In the genomic region with DNA sequence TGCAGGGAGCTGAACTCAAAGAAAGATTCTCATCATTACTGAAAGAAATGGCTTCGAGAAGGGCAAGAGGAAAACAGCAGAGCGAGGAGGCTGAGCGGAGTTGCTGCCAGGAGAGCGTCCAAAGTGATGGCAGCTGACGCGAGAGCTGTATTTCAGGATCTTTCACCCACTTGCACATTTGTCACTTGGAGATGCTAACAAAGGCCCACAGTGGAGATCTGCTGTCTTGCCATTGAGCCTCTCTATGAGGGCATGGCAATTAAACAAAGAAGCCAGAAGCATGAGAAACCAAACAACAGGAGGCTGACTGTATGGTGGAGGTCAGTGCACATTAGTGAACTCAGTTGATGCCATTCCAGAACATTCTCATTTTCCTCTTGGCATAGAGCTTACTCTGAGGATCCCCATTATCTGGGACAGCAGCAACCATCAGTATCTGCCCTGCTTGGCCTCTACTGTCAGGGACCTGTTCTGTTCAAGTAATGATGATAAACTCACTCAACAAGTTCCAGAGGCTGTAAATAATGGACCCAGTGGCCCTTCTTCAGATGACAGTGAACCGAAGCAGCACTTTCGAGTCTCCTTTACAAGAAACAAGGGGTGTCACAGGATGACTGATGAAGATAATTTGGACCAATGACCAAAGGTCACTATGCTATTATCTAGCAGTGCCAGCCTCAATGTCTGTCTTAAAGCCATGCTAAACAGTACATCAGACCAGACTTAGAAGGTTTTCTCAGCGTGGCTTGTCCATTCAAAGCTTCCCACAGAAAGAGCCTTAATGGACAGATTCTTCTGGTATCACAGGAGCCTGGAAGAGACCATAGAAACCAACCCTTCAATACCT, we compare ENCODE assay signal across 17 mouse cellular contexts. TPM values are rescaled to one million over a fixed set of nuclear protein-coding genes. Genes with fewer than 3 reads are reported as not detected.
DNase-seq lines count a peak whose midpoint lies in the region; ATAC-seq and TF ChIP-seq lines count a peak whose summit lies in the region.
"Had no signal": no experiment of that assay in that cellular context is flagged by ENCODE, and none has a peak within 500 bp of the region (broad histone marks: within the 10 kb centered on the region; RNA-seq: fewer than 3 reads in every experiment).

No protein-coding gene starts in this region.

- H3K4me1 ChIP-seq in forebrain, embryonic 13.5 days: peaks cover 26% of the 10 kb centered on the region
- H3K4me1 ChIP-seq in forebrain, embryonic 10.5 days: peaks cover 7% of the 10 kb centered on the region
- no peaks in the 10 kb centered on the region for H3K4me1 ChIP-seq in midbrain, postnatal 0 days (ENCODE audit: insufficient read depth, low read length)
- H3K4me1 ChIP-seq in midbrain, embryonic 13.5 days (replicated peaks): peaks cover 6% of the 10 kb centered on the region; the same call in 1 of the 2 replicates
- no peaks in the 10 kb centered on the region for H3K4me1 ChIP-seq in hindbrain, embryonic 16.5 days (ENCODE audit: control insufficient read depth, insufficient read depth, low read depth, low read length)
- H3K4me1 ChIP-seq: liver, embryonic 12.5 days had no signal

- ATAC-seq in forebrain, embryonic 13.5 days: no peak; the same call in 1 of the 2 replicates
- no peak for ATAC-seq in midbrain, postnatal 0 days (ENCODE audit: low FRiP score)
- no peak for ATAC-seq in midbrain, embryonic 13.5 days
- peak; percentile 79 for ATAC-seq in hindbrain, embryonic 16.5 days
- ATAC-seq: liver, embryonic 12.5 days; midbrain, embryonic 16.5 days had no signal

- no peak for TF ChIP-seq CTCF in midbrain, postnatal 0 days (IDR thresholded peaks at IDR 0.05)

- H3K9me3 ChIP-seq in forebrain, embryonic 13.5 days (replicated peaks): no peaks in the 10 kb centered on the region
- no peaks in the 10 kb centered on the region for H3K9me3 ChIP-seq in forebrain, embryonic 10.5 days
- no peaks in the 10 kb centered on the region for H3K9me3 ChIP-seq in midbrain, postnatal 0 days (ENCODE audit: low read length)
- no peaks in the 10 kb centered on the region for H3K9me3 ChIP-seq in midbrain, embryonic 13.5 days
- H3K9me3 ChIP-seq in hindbrain, embryonic 16.5 days (ENCODE audit: control insufficient read depth, low read length): no peaks in the 10 kb centered on the region
- H3K9me3 ChIP-seq: liver, embryonic 12.5 days had no signal

- no peak overlapping the region for H3K9ac ChIP-seq in forebrain, embryonic 13.5 days
- H3K9ac ChIP-seq in midbrain, postnatal 0 days (replicated peaks; ENCODE audit: low read length, poor library complexity, severe bottlenecking): no peak overlapping the region
- no peak overlapping the region for H3K9ac ChIP-seq in midbrain, embryonic 13.5 days (replicated peaks)
- H3K9ac ChIP-seq in hindbrain, embryonic 16.5 days (ENCODE audit: low read depth, low read length): no peak overlapping the region
- H3K9ac ChIP-seq: liver, embryonic 12.5 days had no signal

- H3K4me2 ChIP-seq in forebrain, embryonic 13.5 days: no peak overlapping the region
- H3K4me2 ChIP-seq in midbrain, postnatal 0 days (ENCODE audit: low read depth, low read length, poor library complexity, severe bottlenecking): no peak overlapping the region
- H3K4me2 ChIP-seq in midbrain, embryonic 13.5 days (replicated peaks): no peak overlapping the region
- no peak overlapping the region for H3K4me2 ChIP-seq in hindbrain, embryonic 16.5 days (ENCODE audit: low read length)
- H3K4me2 ChIP-seq: liver, embryonic 12.5 days had no signal

- H3K27ac ChIP-seq in forebrain, embryonic 13.5 days: peak overlapping the region; percentile 84
- H3K27ac ChIP-seq in forebrain, embryonic 10.5 days: no peak overlapping the region
- no peak overlapping the region for H3K27ac ChIP-seq in midbrain, postnatal 0 days (ENCODE audit: low read depth, low read length)
- no peak overlapping the region for H3K27ac ChIP-seq in midbrain, embryonic 13.5 days
- peak overlapping the region; percentile 3; the same call in 1 of the 2 replicates for H3K27ac ChIP-seq in hindbrain, embryonic 16.5 days (ENCODE audit: low read depth, low read length)
- H3K27ac ChIP-seq: liver, embryonic 12.5 days had no signal

- no peak for DNase-seq in forebrain, embryonic 10.5 days (ENCODE audit: extremely low spot score, low spot score)
- DNase-seq in midbrain, postnatal 0 days (ENCODE audit: low spot score): peak; percentile 55
- peak; percentile 34 for DNase-seq in right cerebral cortex, postnatal 14 days
- no peak for DNase-seq in adrenal gland, postnatal 25 days
- DNase-seq in urinary bladder, adult 2 months (ENCODE audit: low spot score): no peak
- DNase-seq: cerebellum, postnatal 25 days; heart, postnatal 10 days; lung, postnatal 4 days had no signal

- no peaks in the 10 kb centered on the region for H3K27me3 ChIP-seq in forebrain, embryonic 13.5 days
- no peaks in the 10 kb centered on the region for H3K27me3 ChIP-seq in forebrain, embryonic 10.5 days (ENCODE audit: poor library complexity, severe bottlenecking)
- H3K27me3 ChIP-seq in midbrain, postnatal 0 days (ENCODE audit: insufficient read depth, low read length): no peaks in the 10 kb centered on the region
- no peaks in the 10 kb centered on the region for H3K27me3 ChIP-seq in midbrain, embryonic 13.5 days
- no peaks in the 10 kb centered on the region for H3K27me3 ChIP-seq in hindbrain, embryonic 16.5 days (replicated peaks; ENCODE audit: control insufficient read depth, insufficient read depth, low read length)
- H3K27me3 ChIP-seq: liver, embryonic 12.5 days had no signal

- 80% methylated on average over 9 of the region's 9 CpGs for WGBS in forebrain, embryonic 13.5 days
- WGBS in forebrain, embryonic 10.5 days: 90% methylated on average over 9 of the region's 9 CpGs
- WGBS in midbrain, postnatal 0 days: 79% methylated on average over 9 of the region's 9 CpGs
- WGBS in midbrain, embryonic 13.5 days: 78% methylated on average over 9 of the region's 9 CpGs
- WGBS in hindbrain, embryonic 16.5 days: 34% methylated on average over 9 of the region's 9 CpGs

- no peak overlapping the region for H3K4me3 ChIP-seq in forebrain, embryonic 13.5 days
- H3K4me3 ChIP-seq in forebrain, embryonic 10.5 days: no peak overlapping the region
- no peak overlapping the region for H3K4me3 ChIP-seq in midbrain, postnatal 0 days (ENCODE audit: low read depth, low read length)
- no peak overlapping the region for H3K4me3 ChIP-seq in midbrain, embryonic 13.5 days (replicated peaks)
- no peak overlapping the region for H3K4me3 ChIP-seq in hindbrain, embryonic 16.5 days (ENCODE audit: low read length)
- H3K4me3 ChIP-seq: erythroblast, embryonic 14.5 days; liver, embryonic 12.5 days had no signal

- no peaks in the 10 kb centered on the region for H3K36me3 ChIP-seq in forebrain, embryonic 13.5 days (ENCODE audit: poor library complexity, severe bottlenecking)
- no peaks in the 10 kb centered on the region for H3K36me3 ChIP-seq in forebrain, embryonic 10.5 days (replicated peaks)
- H3K36me3 ChIP-seq in midbrain, postnatal 0 days (ENCODE audit: insufficient read depth, low read length): no peaks in the 10 kb centered on the region
- H3K36me3 ChIP-seq in midbrain, embryonic 13.5 days: no peaks in the 10 kb centered on the region
- no peaks in the 10 kb centered on the region for H3K36me3 ChIP-seq in hindbrain, embryonic 16.5 days (ENCODE audit: control insufficient read depth, insufficient read depth, low read length)
- H3K36me3 ChIP-seq: liver, embryonic 12.5 days had no signal

RNA-seq across cellular contexts. Expression of gene Itprid1, which starts 31.2 kb away (rescaled TPM):
- polyA plus RNA-seq in forebrain, embryonic 13.5 days (2015; fragmentation: Nextera tagmentation; extraction: Ambion mirVana): 0.50 and 0.92 TPM in 2 replicates
- not detected in 2 replicates for polyA plus RNA-seq in forebrain, embryonic 10.5 days (2016; fragmentation: Nextera tagmentation; extraction: Ambion mirVana)
- 0.05 TPM in 1 of 2 replicates, not detected in the other for total RNA-seq in midbrain, postnatal 0 days (2014; rRNA removed)
- polyA plus RNA-seq in midbrain, postnatal 0 days (2015; fragmentation: Nextera tagmentation; extraction: Ambion mirVana): 0.06 TPM in 1 of 2 replicates, not detected in the other
- not detected in 2 replicates for polyA plus RNA-seq in midbrain, embryonic 13.5 days (2015; fragmentation: Nextera tagmentation; extraction: Ambion mirVana)
- polyA plus RNA-seq in hindbrain, embryonic 16.5 days (2015; fragmentation: Nextera tagmentation; extraction: Ambion mirVana): 0.14 and 0.16 TPM in 2 replicates
- 0.21 and 0.76 TPM in 2 replicates for total RNA-seq in adrenal gland, postnatal 25 days (2021)
- polyA plus RNA-seq in urinary bladder, adult 2 months (2012; rRNA removed): 2.0 and 2.2 TPM in 2 replicates
- total RNA-seq: gastrocnemius, postnatal 4 days; heart, postnatal 10 days had no signal
- polyA plus RNA-seq: erythroblast, embryonic 14.5 days; kidney, embryonic 14.5 days; liver, embryonic 12.5 days; thymus, postnatal 0 days had no signal

Comparison
In these comparisons a context has a peak if more than half of its experiments do, and no peak if none do; other contexts are left out.
1. H3K27ac ChIP-seq: peak in forebrain, embryonic 13.5 days (single experiment) and hindbrain, embryonic 16.5 days (single experiment); none in forebrain, embryonic 10.5 days (single experiment), midbrain, postnatal 0 days (single experiment) and midbrain, embryonic 13.5 days (single experiment).
2. DNase-seq: peak in midbrain, postnatal 0 days (single experiment) and right cerebral cortex, postnatal 14 days (single experiment); none in forebrain, embryonic 10.5 days (single experiment), adrenal gland, postnatal 25 days (single experiment) and urinary bladder, adult 2 months (single experiment).